Mouse (Mus musculus): ENCODE measurements around the gene Cwc22. TPM values are rescaled to one million over a fixed set of nuclear protein-coding genes. Genes with fewer than 3 reads are reported as not detected.

Cwc22 gene
- 8.4 and 19.7 TPM in 2 replicates for polyA plus RNA-seq (2012; ENCODE audit: insufficient read depth, insufficient read length, missing spikeins)

GRCm38 (mm10) chr2:77945596-77946485 lies at the start of gene Cwc22:
Gene Cwc22 (minus strand): TSS chr2:77946375.
- peak within 1 kb of the TSS; percentile 92 for H3K4me3 ChIP-seq (ENCODE audit: insufficient read depth, low read depth, low read length)
- peak within 1 kb of the TSS; percentile 96 for H3K27ac ChIP-seq (replicated peaks; ENCODE audit: low read depth, low read length)
- H3K4me1 ChIP-seq (ENCODE audit: control insufficient read depth, insufficient read depth, insufficient read length, low read length): peaks cover 4% of the 10 kb centered on the region; the same call in 1 of the 2 replicates

- Histone ChIP-seq H3K4me1 (ENCODE audit: control insufficient read depth, insufficient read depth, insufficient read length, low read length) (peaks cover 6% of the 10 kb centered on the region), H3K4me3 (ENCODE audit: insufficient read depth, low read depth, low read length) (no peak overlapping the region), H3K27ac (replicated peaks; ENCODE audit: low read depth, low read length) (peak overlapping the region; percentile 75)
These were observed 47.7 kb upstream of the Cwc22 start for GRCm38 (mm10) chr2:77993727-77994401.

GRCm38 (mm10) chr2:77992951-77993604 lies 46.9 kb upstream of the Cwc22 start:
- H3K4me1 ChIP-seq (ENCODE audit: control insufficient read depth, insufficient read depth, insufficient read length, low read length): peaks cover 6% of the 10 kb centered on the region
- H3K4me3 ChIP-seq (ENCODE audit: insufficient read depth, low read depth, low read length): no peak overlapping the region

GRCm38 (mm10) chr2:77990820-77991219 lies 44.6 kb upstream of the Cwc22 start:
- no peak overlapping the region for H3K4me3 ChIP-seq (ENCODE audit: insufficient read depth, low read depth, low read length)
- H3K27ac ChIP-seq (replicated peaks; ENCODE audit: low read depth, low read length): no peak overlapping the region
- H3K4me1 ChIP-seq (ENCODE audit: control insufficient read depth, insufficient read depth, insufficient read length, low read length): peaks cover 6% of the 10 kb centered on the region

More at GRCm38 (mm10) chr2:77992951-77993604, 46.9 kb upstream of the Cwc22 start:
- H3K27ac ChIP-seq (replicated peaks; ENCODE audit: low read depth, low read length): peak overlapping the region; percentile 98

GRCm38 (mm10) chr2:77990121-77990520 lies 43.9 kb upstream of the Cwc22 start:
- H3K27ac ChIP-seq (replicated peaks; ENCODE audit: low read depth, low read length): no peak overlapping the region
- H3K4me1 ChIP-seq (ENCODE audit: control insufficient read depth, insufficient read depth, insufficient read length, low read length): peaks cover 6% of the 10 kb centered on the region

GRCm38 (mm10) chr2:77989390-77989789 lies 43.2 kb upstream of the Cwc22 start:
- Histone ChIP-seq H3K4me3 (ENCODE audit: insufficient read depth, low read depth, low read length) (no peak overlapping the region), H3K27ac (replicated peaks; ENCODE audit: low read depth, low read length) (no peak overlapping the region), H3K4me1 (ENCODE audit: control insufficient read depth, insufficient read depth, insufficient read length, low read length) (peaks cover 6% of the 10 kb centered on the region)

More at GRCm38 (mm10) chr2:77990121-77990520, 43.9 kb upstream of the Cwc22 start:
- no peak overlapping the region for H3K4me3 ChIP-seq (ENCODE audit: insufficient read depth, low read depth, low read length)

GRCm38 (mm10) chr2:77985991-77986730 lies 40.0 kb upstream of the Cwc22 start:
- no peak overlapping the region for H3K4me3 ChIP-seq (ENCODE audit: insufficient read depth, low read depth, low read length)
- H3K4me1 ChIP-seq (ENCODE audit: control insufficient read depth, insufficient read depth, insufficient read length, low read length): no peaks in the 10 kb centered on the region
- H3K27ac ChIP-seq (replicated peaks; ENCODE audit: low read depth, low read length): no peak overlapping the region

- no peaks in the 10 kb centered on the region for H3K4me1 ChIP-seq (ENCODE audit: control insufficient read depth, insufficient read depth, insufficient read length, low read length)
- H3K4me3 ChIP-seq (ENCODE audit: insufficient read depth, low read depth, low read length): no peak overlapping the region
- no peak overlapping the region for H3K27ac ChIP-seq (replicated peaks; ENCODE audit: low read depth, low read length)
These were observed 38.0 kb upstream of the Cwc22 start for GRCm38 (mm10) chr2:77984209-77984608.

GRCm38 (mm10) chr2:77981826-77982225 lies 35.7 kb upstream of the Cwc22 start:
- no peak overlapping the region for H3K4me3 ChIP-seq (ENCODE audit: insufficient read depth, low read depth, low read length)
- H3K27ac ChIP-seq (replicated peaks; ENCODE audit: low read depth, low read length): no peak overlapping the region
- no peaks in the 10 kb centered on the region for H3K4me1 ChIP-seq (ENCODE audit: control insufficient read depth, insufficient read depth, insufficient read length, low read length)

GRCm38 (mm10) chr2:77980696-77981095 lies 34.5 kb upstream of the Cwc22 start:
- Histone ChIP-seq H3K27ac (replicated peaks; ENCODE audit: low read depth, low read length) (no peak overlapping the region), H3K4me3 (ENCODE audit: insufficient read depth, low read depth, low read length) (no peak overlapping the region), H3K4me1 (ENCODE audit: control insufficient read depth, insufficient read depth, insufficient read length, low read length) (no peaks in the 10 kb centered on the region)

GRCm38 (mm10) chr2:77979519-77979918 lies 33.3 kb upstream of the Cwc22 start:
- Histone ChIP-seq H3K4me1 (ENCODE audit: control insufficient read depth, insufficient read depth, insufficient read length, low read length) (no peaks in the 10 kb centered on the region), H3K27ac (replicated peaks; ENCODE audit: low read depth, low read length) (no peak overlapping the region), H3K4me3 (ENCODE audit: insufficient read depth, low read depth, low read length) (no peak overlapping the region)

GRCm38 (mm10) chr2:77979081-77979480 lies 32.9 kb upstream of the Cwc22 start:
- H3K27ac ChIP-seq (replicated peaks; ENCODE audit: low read depth, low read length): no peak overlapping the region
- H3K4me1 ChIP-seq (ENCODE audit: control insufficient read depth, insufficient read depth, insufficient read length, low read length): no peaks in the 10 kb centered on the region
- H3K4me3 ChIP-seq (ENCODE audit: insufficient read depth, low read depth, low read length): no peak overlapping the region

- H3K4me1 ChIP-seq (ENCODE audit: control insufficient read depth, insufficient read depth, insufficient read length, low read length): no peaks in the 10 kb centered on the region
- H3K27ac ChIP-seq (replicated peaks; ENCODE audit: low read depth, low read length): no peak overlapping the region
- H3K4me3 ChIP-seq (ENCODE audit: insufficient read depth, low read depth, low read length): no peak overlapping the region
These were observed 32.1 kb upstream of the Cwc22 start for GRCm38 (mm10) chr2:77978256-77978655.

GRCm38 (mm10) chr2:77976321-77976920 lies 30.2 kb upstream of the Cwc22 start:
- Histone ChIP-seq H3K27ac (replicated peaks; ENCODE audit: low read depth, low read length) (no peak overlapping the region), H3K4me1 (ENCODE audit: control insufficient read depth, insufficient read depth, insufficient read length, low read length) (no peaks in the 10 kb centered on the region), H3K4me3 (ENCODE audit: insufficient read depth, low read depth, low read length) (no peak overlapping the region)
